Mouse (Mus musculus): ENCODE results near the gene Eml1. TPM values are rescaled to one million over a fixed set of nuclear protein-coding genes. Genes with fewer than 3 reads are reported as not detected.

Eml1 gene
- total RNA-seq, 1 experiment, result 4.2 TPM

DNA sequence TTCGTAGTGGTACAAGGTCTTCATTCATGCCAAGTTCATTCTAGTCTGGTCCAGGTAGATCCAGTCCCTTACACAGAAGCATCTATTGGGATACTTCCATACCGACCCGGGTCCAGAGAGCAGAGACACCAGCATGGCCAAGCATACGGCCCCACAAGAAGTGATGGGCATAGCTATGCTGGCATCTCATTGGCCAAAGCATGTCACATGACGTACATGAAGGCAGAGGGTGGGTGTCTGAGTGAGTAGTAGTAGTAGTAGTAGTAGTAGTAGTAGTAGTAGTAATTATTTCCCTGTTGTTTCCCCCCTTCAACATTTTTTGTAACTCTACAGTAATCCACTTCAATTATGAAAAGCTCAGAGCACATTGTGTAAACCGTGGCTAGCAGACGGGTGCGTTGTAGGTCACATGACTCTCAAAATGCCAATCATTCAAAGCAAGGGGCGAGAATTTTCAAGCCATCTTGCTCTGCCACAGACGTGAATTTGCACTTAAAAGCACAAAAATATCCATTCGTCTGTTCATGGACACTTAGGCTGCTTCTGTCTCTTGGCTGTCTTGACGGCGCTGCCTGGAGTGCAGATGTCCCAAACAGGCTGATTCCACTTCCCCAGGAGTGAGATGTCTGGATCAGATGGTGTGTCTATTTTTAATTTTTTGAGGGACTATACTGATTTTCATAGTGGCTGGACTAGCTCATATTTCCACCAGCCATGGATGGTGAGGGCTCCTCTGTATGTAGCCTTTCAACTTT is 7.8 kb downstream of the Eml1 start:
- no peak overlapping the region for H3K4me3 ChIP-seq (ENCODE audit: insufficient read depth in 1 of 2, low read depth in 1 of 2, low read length in 2 of 2, poor library complexity in 1 of 2, severe bottlenecking in 1 of 2)
- H3K4me1 ChIP-seq (ENCODE audit: control insufficient read depth in 2 of 2, insufficient read depth in 2 of 2, low read length in 2 of 2, poor library complexity in 1 of 2), result no peaks in the 10 kb centered on the region; a peak in 1 of 4 replicates
- no peak overlapping the region for H3K27ac ChIP-seq (ENCODE audit: insufficient read depth, low read depth, low read length, poor library complexity, severe bottlenecking)
- TF ChIP-seq CHD2 (IDR thresholded peaks at IDR 0.05; ENCODE audit: low read depth, low read length), result no peak
- TF ChIP-seq ZC3H11A (IDR thresholded peaks at IDR 0.05; ENCODE audit: borderline replicate concordance, low read depth, low read length), result no peak
- no peak for TF ChIP-seq ZNF384 (IDR thresholded peaks at IDR 0.05; ENCODE audit: low read depth, low read length)
- TF ChIP-seq HCFC1 (IDR thresholded peaks at IDR 0.05; ENCODE audit: borderline replicate concordance, insufficient read depth, low read length), result no peak
- TF ChIP-seq MAFK (IDR thresholded peaks at IDR 0.05; ENCODE audit: insufficient read depth, low read depth, low read length), result no peak
- no peaks in the 10 kb centered on the region for H3K9me3 ChIP-seq (ENCODE audit: control insufficient read depth, insufficient read depth, low read depth, low read length)
- H3K9ac ChIP-seq (ENCODE audit: insufficient read depth, low read depth, low read length, poor library complexity, severe bottlenecking), result no peak overlapping the region
- no peak for DNase-seq (ENCODE audit: low read depth, low spot score)
- in situ Hi-C loops (cut with MboI; ENCODE audit: low sequenced_read_pairs in 2 of 2, unreplicated experiment in 2 of 2), result no loop called here
- H3K36me3 ChIP-seq (ENCODE audit: control insufficient read depth, insufficient read depth, low read length, poor library complexity, severe bottlenecking), result no peaks in the 10 kb centered on the region

GRCm38 (mm10) chr12:108386476-108387232 is 15.9 kb downstream of the Eml1 start:
- Histone ChIP-seq H3K27ac (ENCODE audit: insufficient read depth, low read depth, low read length, poor library complexity, severe bottlenecking) (no peak overlapping the region), H3K4me1 (ENCODE audit: control insufficient read depth in 2 of 2, insufficient read depth in 2 of 2, low read length in 2 of 2, poor library complexity in 1 of 2) (no peaks in the 10 kb centered on the region), H3K36me3 (ENCODE audit: control insufficient read depth, insufficient read depth, low read length, poor library complexity, severe bottlenecking) (no peaks in the 10 kb centered on the region), H3K4me3 (ENCODE audit: insufficient read depth in 1 of 2, low read depth in 1 of 2, low read length in 2 of 2, poor library complexity in 1 of 2, severe bottlenecking in 1 of 2) (no peak overlapping the region), H3K9ac (ENCODE audit: insufficient read depth, low read depth, low read length, poor library complexity, severe bottlenecking) (no peak overlapping the region), H3K9me3 (ENCODE audit: control insufficient read depth, insufficient read depth, low read depth, low read length) (no peaks in the 10 kb centered on the region)
- no peak for DNase-seq (ENCODE audit: low read depth, low spot score)
- in situ Hi-C loops (cut with MboI; ENCODE audit: low sequenced_read_pairs in 2 of 2, unreplicated experiment in 2 of 2), result no loop called here
- TF ChIP-seq ZC3H11A (IDR thresholded peaks at IDR 0.05; ENCODE audit: borderline replicate concordance, low read depth, low read length) (no peak), HCFC1 (IDR thresholded peaks at IDR 0.05; ENCODE audit: borderline replicate concordance, insufficient read depth, low read length) (no peak), CHD2 (IDR thresholded peaks at IDR 0.05; ENCODE audit: low read depth, low read length) (no peak), MAFK (IDR thresholded peaks at IDR 0.05; ENCODE audit: insufficient read depth, low read depth, low read length) (no peak), ZNF384 (IDR thresholded peaks at IDR 0.05; ENCODE audit: low read depth, low read length) (no peak)

DNA sequence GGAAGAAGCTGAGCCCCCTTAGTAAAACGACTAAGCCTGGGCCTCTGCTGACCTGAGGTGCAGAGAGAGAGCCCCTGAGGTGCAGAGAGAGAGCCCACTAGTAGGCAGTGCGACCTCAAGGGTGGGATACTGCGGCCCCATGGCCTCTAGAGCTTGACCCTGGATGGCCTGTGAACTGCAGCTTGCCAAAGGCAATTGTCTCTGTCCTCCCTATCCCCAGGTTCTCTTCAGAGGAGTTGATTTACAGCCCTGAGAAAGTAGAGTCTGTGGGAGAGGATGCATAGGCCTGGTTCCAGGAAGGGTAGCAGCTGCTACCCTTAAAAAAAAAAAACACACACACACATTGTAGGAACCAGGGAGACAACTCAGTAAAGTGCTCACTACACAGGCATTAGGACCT is 19.0 kb downstream of the Eml1 start:
- in situ Hi-C loops (cut with MboI; ENCODE audit: low sequenced_read_pairs in 2 of 2, unreplicated experiment in 2 of 2), result no loop called here
- no peak overlapping the region for H3K27ac ChIP-seq (ENCODE audit: insufficient read depth, low read depth, low read length, poor library complexity, severe bottlenecking)
- H3K9me3 ChIP-seq (ENCODE audit: control insufficient read depth, insufficient read depth, low read depth, low read length), result no peaks in the 10 kb centered on the region
- H3K36me3 ChIP-seq (ENCODE audit: control insufficient read depth, insufficient read depth, low read length, poor library complexity, severe bottlenecking), result no peaks in the 10 kb centered on the region
- no peak overlapping the region for H3K4me3 ChIP-seq (ENCODE audit: insufficient read depth in 1 of 2, low read depth in 1 of 2, low read length in 2 of 2, poor library complexity in 1 of 2, severe bottlenecking in 1 of 2)
- TF ChIP-seq CHD2 (IDR thresholded peaks at IDR 0.05; ENCODE audit: low read depth, low read length), result no peak
- TF ChIP-seq ZNF384 (IDR thresholded peaks at IDR 0.05; ENCODE audit: low read depth, low read length), result no peak
- no peak for TF ChIP-seq MAFK (IDR thresholded peaks at IDR 0.05; ENCODE audit: insufficient read depth, low read depth, low read length)
- TF ChIP-seq ZC3H11A (IDR thresholded peaks at IDR 0.05; ENCODE audit: borderline replicate concordance, low read depth, low read length), result no peak
- TF ChIP-seq HCFC1 (IDR thresholded peaks at IDR 0.05; ENCODE audit: borderline replicate concordance, insufficient read depth, low read length), result no peak
- no peak overlapping the region for H3K9ac ChIP-seq (ENCODE audit: insufficient read depth, low read depth, low read length, poor library complexity, severe bottlenecking)
- DNase-seq (ENCODE audit: low read depth, low spot score), result no peak
- H3K4me1 ChIP-seq (ENCODE audit: control insufficient read depth in 2 of 2, insufficient read depth in 2 of 2, low read length in 2 of 2, poor library complexity in 1 of 2), result no peaks in the 10 kb centered on the region

DNA sequence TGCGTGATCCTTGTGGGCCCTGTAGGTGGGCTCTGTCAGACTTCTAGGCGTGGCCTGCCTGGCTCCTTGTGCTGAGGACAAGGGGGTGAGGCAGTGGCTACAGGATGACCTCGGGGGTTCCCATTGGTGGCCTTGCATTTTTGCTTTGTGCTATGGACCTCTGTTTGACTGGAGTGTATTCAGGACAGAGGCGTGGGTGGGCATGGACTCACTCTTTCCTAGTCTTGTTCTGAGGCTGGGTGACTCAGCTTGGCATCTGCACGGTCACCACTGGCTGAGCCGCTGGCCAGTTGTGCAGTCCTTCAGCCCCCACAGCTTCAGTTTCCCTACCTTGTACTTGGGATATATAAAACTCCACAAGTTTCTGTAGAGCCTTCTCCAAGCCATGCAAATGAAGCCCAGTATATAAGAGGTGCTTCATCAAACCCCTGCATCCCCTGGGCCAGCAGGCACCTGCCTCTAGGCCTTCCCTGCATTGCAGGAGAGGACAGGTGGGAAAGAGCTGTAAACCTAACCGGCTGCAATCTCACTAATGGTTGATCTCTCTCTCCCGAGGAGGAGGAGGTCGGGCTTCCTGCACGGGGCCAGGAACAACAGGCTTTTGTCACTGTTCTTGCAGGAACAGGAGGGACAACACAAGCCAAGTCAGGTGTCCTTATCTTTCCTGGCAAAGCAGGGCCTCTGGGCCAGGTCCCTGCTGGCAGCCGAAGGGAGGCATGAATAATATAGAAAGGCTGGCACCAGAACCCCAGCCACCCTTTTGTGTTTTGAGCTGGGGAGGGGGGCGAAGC is 21.7 kb downstream of the Eml1 start:
- TF ChIP-seq HCFC1 (IDR thresholded peaks at IDR 0.05; ENCODE audit: borderline replicate concordance, insufficient read depth, low read length) (no peak), ZNF384 (IDR thresholded peaks at IDR 0.05; ENCODE audit: low read depth, low read length) (no peak), MAFK (IDR thresholded peaks at IDR 0.05; ENCODE audit: insufficient read depth, low read depth, low read length) (no peak), CHD2 (IDR thresholded peaks at IDR 0.05; ENCODE audit: low read depth, low read length) (no peak), ZC3H11A (IDR thresholded peaks at IDR 0.05; ENCODE audit: borderline replicate concordance, low read depth, low read length) (no peak)
- no peak for DNase-seq (ENCODE audit: low read depth, low spot score)
- no peak overlapping the region for H3K27ac ChIP-seq (ENCODE audit: insufficient read depth, low read depth, low read length, poor library complexity, severe bottlenecking)
- no peak overlapping the region for H3K9ac ChIP-seq (ENCODE audit: insufficient read depth, low read depth, low read length, poor library complexity, severe bottlenecking)
- no peaks in the 10 kb centered on the region for H3K9me3 ChIP-seq (ENCODE audit: control insufficient read depth, insufficient read depth, low read depth, low read length)
- no peaks in the 10 kb centered on the region for H3K36me3 ChIP-seq (ENCODE audit: control insufficient read depth, insufficient read depth, low read length, poor library complexity, severe bottlenecking)
- no peaks in the 10 kb centered on the region; a peak in 1 of 4 replicates for H3K4me1 ChIP-seq (ENCODE audit: control insufficient read depth in 2 of 2, insufficient read depth in 2 of 2, low read length in 2 of 2, poor library complexity in 1 of 2)
- H3K4me3 ChIP-seq (ENCODE audit: insufficient read depth in 1 of 2, low read depth in 1 of 2, low read length in 2 of 2, poor library complexity in 1 of 2, severe bottlenecking in 1 of 2), result no peak overlapping the region
- in situ Hi-C loops (cut with MboI; ENCODE audit: low sequenced_read_pairs in 2 of 2, unreplicated experiment in 2 of 2), result no loop called here
